Mouse (Mus musculus) forebrain, embryonic 15.5 days (tissue): Measurements from ENCODE around the gene Dnajc22. TPM values are rescaled to one million over a fixed set of nuclear protein-coding genes. Genes with fewer than 3 reads are reported as not detected.
"Not testable (repeated sequence)": the region's sequence is repeated elsewhere in the genome, so short reads cannot be mapped to it uniquely, and the experiment has no call there.

Experiments
- ATAC-seq: fragments of 200-750 bp; cut with Nextera tagmentation; replicated peaks from 2 replicates; pipeline ENCODE4 v1.8.0; 2017; ENCODE audit warnings: mild to moderate bottlenecking, moderate TSS enrichment, moderate library complexity
- H3K27ac ChIP-seq: fragments of 300-500 bp; sonication (generic); replicated peaks from 2 replicates; pipeline ENCODE4 v1.5.1; 2015; ENCODE audit warnings: mild to moderate bottlenecking, inconsistent platforms
- H3K27me3 ChIP-seq: fragments of 300-500 bp; sonication (generic); 2 replicates; pipeline ENCODE4 v1.6.1; 2015; ENCODE audit warnings: inconsistent platforms
- H3K36me3 ChIP-seq: fragments of 300-500 bp; sonication (generic); 2 replicates; pipeline ENCODE4 v1.6.1; 2015; ENCODE audit warnings: mild to moderate bottlenecking, inconsistent platforms
- H3K4me1 ChIP-seq: fragments of 300-500 bp; sonication (generic); 2 replicates; pipeline ENCODE4 v1.6.1; 2015; ENCODE audit warnings: inconsistent platforms
- H3K4me2 ChIP-seq: fragments of 300-500 bp; sonication (generic); replicated peaks from 2 replicates; pipeline ENCODE4 v1.6.1; 2015; ENCODE audit warnings: mild to moderate bottlenecking, inconsistent platforms
- H3K4me3 ChIP-seq: fragments of 300-500 bp; sonication (generic); 2 replicates; pipeline ENCODE4 v1.5.1; 2015; ENCODE audit warnings: mild to moderate bottlenecking, inconsistent platforms
- H3K9ac ChIP-seq: fragments of 300-500 bp; sonication (generic); replicated peaks from 2 replicates; pipeline ENCODE4 v1.6.1; 2015; ENCODE audit warnings: mild to moderate bottlenecking, inconsistent platforms
- H3K9me3 ChIP-seq: fragments of 300-500 bp; sonication (generic); 2 replicates; pipeline ENCODE4 v1.6.1; 2016; ENCODE audit warnings: inconsistent platforms
- WGBS: fragments of 180-500 bp; shearing (Covaris S2); methylation state at CpG from one replicate; pipeline ENCODE4 v1.1.7; 2015; ENCODE audit warnings: mixed read lengths; 5-methylcytosine and 5-hydroxymethylcytosine counted together
- polyA plus RNA-seq: library from polyadenylated mRNA; unstranded; fragments of >200 nt; fragmentation: Nextera tagmentation; extraction: Ambion mirVana; gene quantifications from 2 replicates; pipeline ENCODE4 v1.2.1, GENCODE M21; 2015

Dnajc22 gene
- polyA plus RNA-seq, 1 experiment from 2014 or later = 0.53 TPM

- Histone ChIP-seq H3K27ac (peak overlapping the region; percentile 96), H3K36me3 (no peaks in the 10 kb centered on the region), H3K4me3 (peak overlapping the region; percentile 51), H3K9ac (peak overlapping the region; percentile 81), H3K9me3 (no peaks in the 10 kb centered on the region), H3K4me1 (peaks cover 20% of the 10 kb centered on the region), H3K4me2 (peak overlapping the region; percentile 92), H3K27me3 (no peaks in the 10 kb centered on the region)
- peak; percentile 99 for ATAC-seq
- WGBS = under 1% methylated on average over 44 of the region's 44 CpGs
Observed at GRCm38 (mm10) chr15:99074600-99075333, 18.2 kb upstream of the Dnajc22 start.

GRCm38 (mm10) chr15:99076011-99076410 lies 17.0 kb upstream of the Dnajc22 start:
- not testable (repeated sequence) for H3K9me3 ChIP-seq, ATAC-seq, H3K27ac ChIP-seq, H3K9ac ChIP-seq, H3K27me3 ChIP-seq, H3K36me3 ChIP-seq, H3K4me3 ChIP-seq
- 94% methylated on average over 3 of the region's 3 CpGs for WGBS
- Histone ChIP-seq H3K4me2 (peak overlapping the region; percentile 92), H3K4me1 (peaks cover 20% of the 10 kb centered on the region)

GRCm38 (mm10) chr15:99078181-99078910 lies 14.6 kb upstream of the Dnajc22 start:
- no peaks in the 10 kb centered on the region for H3K9me3 ChIP-seq
- no peak overlapping the region for H3K27ac ChIP-seq
- H3K9ac ChIP-seq = no peak overlapping the region
- H3K4me1 ChIP-seq = peaks cover 20% of the 10 kb centered on the region
- no peak overlapping the region for H3K4me2 ChIP-seq
- H3K27me3 ChIP-seq = no peaks in the 10 kb centered on the region
- H3K36me3 ChIP-seq = 0 out of 2 replicates have a peak, but pooled peaks cover 3% of the 10 kb centered on the region
- no peak overlapping the region for H3K4me3 ChIP-seq
- no peak for ATAC-seq
- WGBS = 81% methylated on average over 15 of the region's 15 CpGs

- H3K27me3 ChIP-seq = no peaks in the 10 kb centered on the region; the same call in 1 of the 2 replicates
- no peak overlapping the region for H3K4me2 ChIP-seq
- H3K9ac ChIP-seq = no peak overlapping the region
- no peak overlapping the region for H3K4me3 ChIP-seq
- no peak for ATAC-seq
- peaks cover 15% of the 10 kb centered on the region for H3K4me1 ChIP-seq
- 91% methylated on average over 3 of the region's 3 CpGs for WGBS
- no peak overlapping the region for H3K27ac ChIP-seq
- H3K36me3 ChIP-seq = 0 out of 2 replicates have a peak, but pooled peaks cover 3% of the 10 kb centered on the region
- no peaks in the 10 kb centered on the region for H3K9me3 ChIP-seq
Observed at GRCm38 (mm10) chr15:99079804-99080203, 13.2 kb upstream of the Dnajc22 start.

GRCm38 (mm10) chr15:99082322-99082721 lies 10.6 kb upstream of the Dnajc22 start:
- WGBS = 91% methylated on average over 12 of the region's 12 CpGs

GRCm38 (mm10) chr15:99082840-99083239 lies 10.1 kb upstream of the Dnajc22 start:
- no peak overlapping the region for H3K9ac ChIP-seq
- H3K27ac ChIP-seq = no peak overlapping the region
- peaks cover 30% of the 10 kb centered on the region for H3K27me3 ChIP-seq
- no peaks in the 10 kb centered on the region for H3K9me3 ChIP-seq
- WGBS = 92% methylated on average over 16 of the region's 16 CpGs
- no peak overlapping the region for H3K4me3 ChIP-seq
- ATAC-seq = no peak
- 0 out of 2 replicates have a peak, but pooled peaks cover 4% of the 10 kb centered on the region for H3K4me1 ChIP-seq
- H3K4me2 ChIP-seq = no peak overlapping the region
- H3K36me3 ChIP-seq = 0 out of 2 replicates have a peak, but pooled peaks cover 3% of the 10 kb centered on the region

More at GRCm38 (mm10) chr15:99082322-99082721, 10.6 kb upstream of the Dnajc22 start:
- Histone ChIP-seq H3K4me1 (0 out of 2 replicates have a peak, but pooled peaks cover 4% of the 10 kb centered on the region), H3K27ac (no peak overlapping the region), H3K9ac (no peak overlapping the region), H3K9me3 (no peaks in the 10 kb centered on the region), H3K4me3 (no peak overlapping the region), H3K27me3 (peaks cover 25% of the 10 kb centered on the region), H3K4me2 (no peak overlapping the region), H3K36me3 (0 out of 2 replicates have a peak, but pooled peaks cover 3% of the 10 kb centered on the region)
- no peak for ATAC-seq

- 71% methylated on average over 9 of the region's 9 CpGs for WGBS
- peaks cover 34% of the 10 kb centered on the region for H3K27me3 ChIP-seq
Observed at GRCm38 (mm10) chr15:99083258-99083657, 9.7 kb upstream of the Dnajc22 start.

GRCm38 (mm10) chr15:99083867-99084557 lies 9.0 kb upstream of the Dnajc22 start:
- Histone ChIP-seq H3K9me3 (no peaks in the 10 kb centered on the region), H3K4me1 (peaks cover 11% of the 10 kb centered on the region), H3K4me3 (no peak overlapping the region), H3K4me2 (no peak overlapping the region), H3K27ac (no peak overlapping the region), H3K27me3 (peaks cover 42% of the 10 kb centered on the region), H3K36me3 (0 out of 2 replicates have a peak, but pooled peaks cover 3% of the 10 kb centered on the region), H3K9ac (no peak overlapping the region)
- ATAC-seq = no peak
- 8% methylated on average over 11 of the region's 11 CpGs for WGBS

More at GRCm38 (mm10) chr15:99083258-99083657, 9.7 kb upstream of the Dnajc22 start:
- H3K9me3 ChIP-seq = no peaks in the 10 kb centered on the region
- H3K4me1 ChIP-seq = peaks cover 8% of the 10 kb centered on the region
- H3K36me3 ChIP-seq = 0 out of 2 replicates have a peak, but pooled peaks cover 3% of the 10 kb centered on the region
- H3K27ac ChIP-seq = no peak overlapping the region
- no peak overlapping the region for H3K4me2 ChIP-seq
- no peak for ATAC-seq
- no peak overlapping the region for H3K4me3 ChIP-seq
- no peak overlapping the region for H3K9ac ChIP-seq

- H3K4me1 ChIP-seq = peaks cover 13% of the 10 kb centered on the region
- H3K4me2 ChIP-seq = no peak overlapping the region
- H3K9me3 ChIP-seq = no peaks in the 10 kb centered on the region
- no peak overlapping the region for H3K9ac ChIP-seq
- 0 out of 2 replicates have a peak, but pooled peaks cover 3% of the 10 kb centered on the region for H3K36me3 ChIP-seq
- 13% methylated on average over 19 of the region's 19 CpGs for WGBS
- H3K27ac ChIP-seq = no peak overlapping the region
- no peak for ATAC-seq
- no peak overlapping the region for H3K4me3 ChIP-seq
- H3K27me3 ChIP-seq = peaks cover 48% of the 10 kb centered on the region
Observed at GRCm38 (mm10) chr15:99084618-99085017, 8.4 kb upstream of the Dnajc22 start.

GRCm38 (mm10) chr15:99085997-99086396 lies 7.0 kb upstream of the Dnajc22 start:
- Histone ChIP-seq H3K9me3 (no peaks in the 10 kb centered on the region), H3K9ac (no peak overlapping the region), H3K27ac (no peak overlapping the region), H3K4me1 (peaks cover 16% of the 10 kb centered on the region), H3K4me3 (no peak overlapping the region), H3K36me3 (0 out of 2 replicates have a peak, but pooled peaks cover 3% of the 10 kb centered on the region), H3K27me3 (peaks cover 53% of the 10 kb centered on the region), H3K4me2 (no peak overlapping the region)
- no peak for ATAC-seq
- 80% methylated on average over 4 of the region's 4 CpGs for WGBS

- H3K36me3 ChIP-seq = 0 out of 2 replicates have a peak, but pooled peaks cover under 1% of the 10 kb centered on the region
- peak within 1 kb of the TSS; percentile 27 for H3K4me3 ChIP-seq
- ATAC-seq = no peak
- WGBS = 7% methylated on average over 60 of the region's 60 CpGs
- H3K9me3 ChIP-seq = no peaks in the 10 kb centered on the region
- H3K27ac ChIP-seq = no peak within 1 kb of the TSS
- peaks cover 16% of the 10 kb centered on the region for H3K4me1 ChIP-seq
- H3K27me3 ChIP-seq = peaks cover 53% of the 10 kb centered on the region
- peak within 1 kb of the TSS; percentile 20; the same call in 1 of the 2 replicates for H3K9ac ChIP-seq
- peak within 1 kb of the TSS; percentile 41 for H3K4me2 ChIP-seq
Observed at GRCm38 (mm10) chr15:99087253-99088075, 5.5 kb upstream of the Dnajc22 start, which contains the start of gene C1ql4. TSS of gene C1ql4 (minus strand) at chr15:99087817.
